Mouse (Mus musculus) heart, embryonic 16.5 days (tissue): ENCODE measurements around the gene Tbca. TPM values are rescaled to one million over a fixed set of nuclear protein-coding genes. Genes with fewer than 3 reads are reported as not detected.

Source experiments
- ATAC-seq: fragments of 200-750 bp; cut with Nextera tagmentation; replicated peaks from 2 replicates; pipeline ENCODE4 v1.8.0; 2017; ENCODE audit warnings: moderate number of reproducible peaks; ENCODE audit not compliant: insufficient read depth, low FRiP score; ENCODE audit errors: extremely low read depth
- H3K27ac ChIP-seq: fragments of 300-500 bp; sonication (generic); 2 replicates; pipeline ENCODE4 v1.5.1; 2014; ENCODE audit warnings: mild to moderate bottlenecking, low read length, control low read depth, moderate library complexity
- H3K27me3 ChIP-seq: fragments of 300-500 bp; sonication (generic); 2 replicates; pipeline ENCODE4 v1.6.1; 2014; ENCODE audit warnings: low read length, mixed read lengths; ENCODE audit not compliant: control insufficient read depth, insufficient read depth
- H3K36me3 ChIP-seq: fragments of 300-500 bp; sonication (generic); 2 replicates; pipeline ENCODE4 v1.6.1; 2014; ENCODE audit not compliant: control insufficient read depth, insufficient read depth
- H3K4me1 ChIP-seq: fragments of 300-500 bp; sonication (generic); 2 replicates; pipeline ENCODE4 v1.6.1; 2014; ENCODE audit warnings: low read length, mixed read lengths; ENCODE audit not compliant: control insufficient read depth, insufficient read depth
- H3K4me2 ChIP-seq: fragments of 300-500 bp; sonication (generic); 2 replicates; pipeline ENCODE4 v1.6.1; 2014; ENCODE audit warnings: low read depth, mild to moderate bottlenecking, control low read depth, low read length
- H3K4me3 ChIP-seq: fragments of 300-500 bp; sonication (generic); 2 replicates; pipeline ENCODE4 v1.5.1; 2014; ENCODE audit warnings: mild to moderate bottlenecking, control low read depth, low read length
- H3K9ac ChIP-seq: fragments of 300-500 bp; sonication (generic); 2 replicates; pipeline ENCODE4 v1.6.1; 2014; ENCODE audit warnings: low read length, control low read depth
- H3K9me3 ChIP-seq: fragments of 300-500 bp; sonication (generic); replicated peaks from 2 replicates; pipeline ENCODE4 v1.6.1; 2016; ENCODE audit warnings: low read length; ENCODE audit not compliant: control insufficient read depth
- WGBS: fragments of 180-500 bp; shearing (Covaris S2); extraction: QIAGEN DNeasy Blood & Tissue Kit; methylation state at CpG from one replicate; pipeline ENCODE4 v1.1.7; 2014; 5-methylcytosine and 5-hydroxymethylcytosine counted together
- polyA plus RNA-seq: library from polyadenylated mRNA; unstranded; fragments of >200 nt; fragmentation: Nextera tagmentation; extraction: Ambion mirVana; gene quantifications from 2 replicates; pipeline ENCODE4 v1.2.1, GENCODE M21; 2015

Tbca gene
- polyA plus RNA-seq, 1 experiment from 2014 or later, result 205 TPM

DNA sequence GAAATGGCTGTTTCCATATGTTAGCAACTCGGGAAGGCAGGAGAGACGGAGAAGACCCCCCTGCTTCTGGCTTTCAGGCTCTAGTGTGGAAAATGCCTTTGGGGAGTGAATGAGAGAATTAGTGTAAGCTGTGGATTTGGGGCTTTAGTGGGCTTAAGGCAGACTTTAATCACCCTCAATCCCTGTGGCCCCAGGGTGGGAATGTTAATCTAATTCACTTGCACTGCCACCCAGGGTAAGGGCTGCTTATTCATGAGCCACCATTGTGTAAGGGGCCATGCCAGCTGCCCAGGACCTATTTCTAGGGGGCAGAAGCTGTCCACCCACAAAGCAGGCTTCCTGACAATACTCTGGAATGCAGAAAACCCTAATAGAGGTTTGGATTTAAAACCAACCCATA is 78.2 kb downstream of the Tbca start:
- H3K4me1 ChIP-seq, result peaks cover 7% of the 10 kb centered on the region
- no peak overlapping the region for H3K9ac ChIP-seq
- peaks cover 65% of the 10 kb centered on the region for H3K27me3 ChIP-seq
- WGBS, result 31% methylated on average over 2 of the region's 2 CpGs
- no peaks in the 10 kb centered on the region for H3K9me3 ChIP-seq
- no peaks in the 10 kb centered on the region for H3K36me3 ChIP-seq
- no peak overlapping the region for H3K27ac ChIP-seq
- no peak overlapping the region for H3K4me3 ChIP-seq
- H3K4me2 ChIP-seq, result no peak overlapping the region
- no peak for ATAC-seq

DNA sequence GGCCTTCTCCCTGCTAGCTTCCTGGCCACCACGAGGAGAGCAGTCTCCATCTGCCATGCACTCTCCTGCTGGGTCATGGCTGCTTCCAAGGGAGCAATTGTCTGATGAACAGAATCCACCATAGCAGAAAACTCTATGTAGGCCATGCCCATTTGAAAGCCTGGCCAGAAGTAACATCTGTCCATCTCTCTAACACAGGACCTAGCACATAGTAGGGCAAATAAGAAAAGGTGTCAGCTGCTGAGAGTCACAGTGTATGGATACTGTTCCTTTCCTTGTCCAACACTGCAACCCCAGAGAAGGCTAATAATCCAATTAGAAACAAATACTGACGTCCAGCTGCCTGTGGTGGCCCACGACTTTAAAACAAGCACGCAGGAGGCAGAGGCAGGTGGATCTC is 79.1 kb downstream of the Tbca start:
- Histone ChIP-seq H3K27ac (no peak overlapping the region), H3K4me2 (no peak overlapping the region), H3K9me3 (no peaks in the 10 kb centered on the region), H3K4me3 (no peak overlapping the region), H3K4me1 (peaks cover 7% of the 10 kb centered on the region), H3K9ac (no peak overlapping the region), H3K36me3 (no peaks in the 10 kb centered on the region), H3K27me3 (peaks cover 68% of the 10 kb centered on the region)
- ATAC-seq, result no peak
- 49% methylated on average over 4 of the region's 4 CpGs for WGBS

DNA sequence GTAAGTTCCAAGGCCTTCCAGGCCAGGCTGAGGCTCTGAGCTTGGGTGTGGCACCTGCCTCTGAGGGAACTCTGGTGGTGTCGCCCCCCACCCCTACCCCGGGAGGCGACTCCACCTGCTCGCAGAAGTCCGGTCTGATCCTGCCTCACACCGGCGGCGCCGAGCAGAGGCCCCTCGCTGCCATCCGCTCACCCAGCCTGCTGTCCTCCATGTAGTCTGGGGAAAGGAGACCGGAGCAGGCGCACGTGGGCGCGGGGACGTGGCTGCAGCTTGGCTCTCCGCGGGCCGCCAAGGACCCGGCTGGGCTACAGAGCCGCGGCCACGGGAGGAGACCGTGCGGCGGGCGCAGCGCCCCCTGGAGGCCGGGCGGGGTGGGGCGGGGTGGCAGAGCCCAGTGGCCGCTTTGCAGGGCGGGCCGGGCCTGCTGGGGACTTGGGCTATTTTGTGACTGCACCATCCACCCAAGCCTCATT is 79.8 kb downstream of the Tbca start:
- WGBS, result 0% methylated on average over 27 of the region's 35 CpGs
- ATAC-seq, result peak; percentile 32; the same call in 1 of the 2 replicates
- peak overlapping the region; percentile 79 for H3K4me2 ChIP-seq
- peak overlapping the region; percentile 63 for H3K9ac ChIP-seq
- H3K4me1 ChIP-seq, result peaks cover 7% of the 10 kb centered on the region
- peaks cover 68% of the 10 kb centered on the region for H3K27me3 ChIP-seq
- H3K4me3 ChIP-seq, result peak overlapping the region; percentile 48
- no peak overlapping the region for H3K27ac ChIP-seq
- H3K36me3 ChIP-seq, result no peaks in the 10 kb centered on the region
- H3K9me3 ChIP-seq, result no peaks in the 10 kb centered on the region

DNA sequence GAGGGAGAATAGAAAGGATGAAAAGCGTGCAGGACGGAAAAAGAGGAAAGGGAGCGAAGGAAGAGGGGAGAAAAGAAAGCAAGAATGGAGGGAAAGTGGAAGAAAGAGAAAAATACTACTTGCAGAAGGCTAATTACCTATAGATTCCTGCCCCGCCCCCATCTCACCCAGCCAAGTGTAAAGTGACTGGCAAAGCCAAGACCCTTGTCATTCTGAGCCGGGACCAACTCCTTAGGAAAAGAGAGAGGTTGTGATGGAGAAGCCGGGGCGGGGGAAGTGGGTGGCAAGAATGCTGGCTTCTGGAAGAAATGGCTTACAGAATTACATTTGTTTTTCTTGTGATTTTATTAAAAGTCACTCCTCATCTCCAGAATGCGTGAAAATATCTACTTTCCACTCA is 80.8 kb downstream of the Tbca start:
- no peak overlapping the region for H3K27ac ChIP-seq
- H3K4me3 ChIP-seq, result no peak overlapping the region
- no peak for ATAC-seq
- H3K4me1 ChIP-seq, result peaks cover 7% of the 10 kb centered on the region
- H3K9ac ChIP-seq, result no peak overlapping the region
- H3K9me3 ChIP-seq, result no peaks in the 10 kb centered on the region
- H3K27me3 ChIP-seq, result peaks cover 71% of the 10 kb centered on the region
- WGBS, result 4% methylated on average over 8 of the region's 8 CpGs
- no peaks in the 10 kb centered on the region for H3K36me3 ChIP-seq
- no peak overlapping the region; the same call in 1 of the 2 replicates for H3K4me2 ChIP-seq

DNA sequence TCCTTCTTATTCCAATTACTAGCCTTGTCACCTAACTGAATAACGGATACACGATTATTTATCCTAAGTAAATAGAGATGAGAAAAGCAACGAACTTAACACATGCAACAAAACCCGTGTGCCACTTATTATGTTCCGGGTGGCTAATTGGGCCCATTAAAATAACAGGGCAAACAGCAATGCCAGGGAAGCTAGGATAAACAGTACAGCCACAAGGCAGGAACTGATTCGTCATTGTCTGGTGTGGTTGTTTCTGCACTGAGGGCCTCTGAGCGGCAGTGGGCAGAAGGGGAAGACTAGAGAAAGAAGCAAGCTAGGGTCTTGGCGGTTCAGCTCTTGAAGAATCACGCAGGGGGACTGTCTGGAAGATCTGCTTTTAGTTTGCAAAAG is 81.4 kb downstream of the Tbca start:
- H3K27me3 ChIP-seq, result peaks cover 73% of the 10 kb centered on the region
- H3K36me3 ChIP-seq, result no peaks in the 10 kb centered on the region
- H3K4me2 ChIP-seq, result no peak overlapping the region
- H3K27ac ChIP-seq, result no peak overlapping the region
- H3K4me3 ChIP-seq, result no peak overlapping the region
- H3K9me3 ChIP-seq, result no peaks in the 10 kb centered on the region
- no peak overlapping the region for H3K9ac ChIP-seq
- 7% methylated on average over 9 of the region's 9 CpGs for WGBS
- peaks cover 7% of the 10 kb centered on the region for H3K4me1 ChIP-seq
- no peak for ATAC-seq

DNA sequence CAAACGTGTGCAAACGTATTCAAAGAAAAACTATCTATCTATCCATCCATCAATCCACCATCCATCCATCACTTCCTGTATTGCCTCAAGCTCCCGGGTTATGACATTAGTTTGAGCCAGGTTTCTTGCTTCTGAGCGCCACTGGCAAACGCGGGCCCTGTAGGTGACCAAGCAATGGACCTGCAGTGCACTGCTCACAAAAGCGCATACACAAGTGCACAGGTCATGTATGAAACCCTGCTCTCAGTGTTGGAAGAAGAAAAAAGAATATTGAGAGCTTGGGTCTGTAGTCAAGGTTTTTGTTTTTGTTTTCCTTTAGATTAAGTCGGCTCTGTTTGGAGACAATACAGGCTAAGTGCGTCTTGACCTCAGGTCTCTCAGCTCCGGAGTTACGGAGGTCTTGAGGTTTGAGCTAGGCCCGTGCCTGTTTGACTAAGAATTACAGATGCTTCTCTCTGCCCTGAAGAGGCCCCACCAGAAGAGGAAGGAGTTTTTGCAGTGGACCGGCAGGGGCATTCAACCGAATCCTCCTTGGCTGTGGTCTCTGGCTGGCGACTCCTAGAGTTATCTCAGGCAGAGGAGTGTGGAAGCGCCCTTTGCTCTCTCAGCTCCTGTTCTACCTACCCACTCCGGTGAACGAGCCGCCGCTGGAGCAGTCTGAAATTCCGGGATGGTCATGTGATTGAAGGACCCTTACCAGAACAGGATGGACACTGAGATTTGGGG is 81.9 kb downstream of the Tbca start:
- Histone ChIP-seq H3K9me3 (no peaks in the 10 kb centered on the region), H3K27ac (no peak overlapping the region), H3K9ac (no peak overlapping the region), H3K4me3 (no peak overlapping the region), H3K4me1 (peaks cover 7% of the 10 kb centered on the region), H3K4me2 (no peak overlapping the region), H3K36me3 (no peaks in the 10 kb centered on the region), H3K27me3 (peaks cover 71% of the 10 kb centered on the region)
- no peak for ATAC-seq
- WGBS, result 3% methylated on average over 21 of the region's 21 CpGs

DNA sequence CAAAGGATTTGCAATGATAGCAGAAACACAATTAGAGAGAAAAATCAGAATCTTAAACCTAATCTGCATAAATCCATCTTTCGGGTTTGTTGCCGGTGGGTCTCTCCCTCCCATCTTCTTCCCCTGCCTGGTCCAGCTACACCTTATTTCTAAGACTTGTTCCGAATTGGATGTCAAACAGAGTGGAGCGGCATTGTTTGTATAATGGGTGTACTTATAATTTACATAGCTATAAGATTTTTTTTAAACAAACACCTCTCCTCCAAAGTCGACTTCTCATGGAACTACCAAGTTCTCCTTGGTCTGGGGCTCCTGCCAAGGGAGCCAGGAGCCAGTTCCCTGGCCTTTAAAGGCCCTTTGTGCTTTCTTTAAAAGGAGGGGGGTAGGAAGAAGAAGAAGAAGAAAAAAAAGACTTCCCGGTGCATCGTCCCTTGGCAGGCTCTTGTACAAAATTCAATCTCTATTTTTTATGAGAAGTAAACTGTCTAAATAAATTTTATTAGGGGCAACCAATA is 83.2 kb downstream of the Tbca start:
- Histone ChIP-seq H3K36me3 (no peaks in the 10 kb centered on the region), H3K4me1 (peaks cover 7% of the 10 kb centered on the region), H3K4me2 (no peak overlapping the region), H3K4me3 (no peak overlapping the region), H3K9me3 (no peaks in the 10 kb centered on the region), H3K9ac (no peak overlapping the region), H3K27ac (no peak overlapping the region), H3K27me3 (peaks cover 67% of the 10 kb centered on the region)
- 5% methylated on average over 7 of the region's 7 CpGs for WGBS
- no peak for ATAC-seq

DNA sequence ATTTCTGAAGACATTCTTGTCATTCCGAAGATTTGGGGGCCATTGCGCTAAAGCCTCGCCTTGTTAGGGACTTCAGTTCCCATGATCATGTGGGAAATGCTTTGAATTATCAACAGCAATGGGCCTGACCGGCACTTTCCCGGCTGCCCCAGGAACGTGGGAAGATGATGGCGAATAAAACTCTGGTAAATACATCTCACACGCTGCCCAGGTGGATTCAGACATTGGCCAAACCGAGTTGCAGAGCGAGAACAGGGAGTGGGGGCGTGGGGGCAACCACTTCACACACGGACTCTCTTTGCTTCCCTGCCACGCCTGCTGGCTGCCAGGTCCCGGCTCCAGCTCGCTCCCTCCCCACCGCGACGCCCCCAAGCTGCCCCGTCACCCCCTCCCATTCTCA is 83.7 kb downstream of the Tbca start:
- Histone ChIP-seq H3K27me3 (peaks cover 67% of the 10 kb centered on the region), H3K4me1 (peaks cover 7% of the 10 kb centered on the region), H3K9me3 (no peaks in the 10 kb centered on the region), H3K36me3 (no peaks in the 10 kb centered on the region), H3K9ac (no peak overlapping the region), H3K27ac (no peak overlapping the region), H3K4me3 (no peak overlapping the region), H3K4me2 (no peak overlapping the region)
- no peak for ATAC-seq
- WGBS, result 2% methylated on average over 19 of the region's 19 CpGs
